Mouse (Mus musculus) gastrocnemius, postnatal 36 days (tissue): ENCODE results near the gene Npm1. TPM values are rescaled to one million over a fixed set of nuclear protein-coding genes. Genes with fewer than 3 reads are reported as not detected.

Experiments used
- DNase-seq, 2 experiments: peaks; one replicate each; pipeline ENCODE4 v3.0.0; 2022
- intact Hi-C: fragments of 180-260 bp; cut with DNase I; formaldehyde crosslinking; loops from one replicate; pipeline ENCODE4 v1.15.1; 2025
- total RNA-seq, 2 experiments: library from RNA; stranded (reverse); gene quantifications; 2 replicates each; pipeline ENCODE4 v1.2.3; 2021

Gene Npm1
- total RNA-seq, 2 experiments from 2014 or later, result 86.6 to 116 TPM

DNA sequence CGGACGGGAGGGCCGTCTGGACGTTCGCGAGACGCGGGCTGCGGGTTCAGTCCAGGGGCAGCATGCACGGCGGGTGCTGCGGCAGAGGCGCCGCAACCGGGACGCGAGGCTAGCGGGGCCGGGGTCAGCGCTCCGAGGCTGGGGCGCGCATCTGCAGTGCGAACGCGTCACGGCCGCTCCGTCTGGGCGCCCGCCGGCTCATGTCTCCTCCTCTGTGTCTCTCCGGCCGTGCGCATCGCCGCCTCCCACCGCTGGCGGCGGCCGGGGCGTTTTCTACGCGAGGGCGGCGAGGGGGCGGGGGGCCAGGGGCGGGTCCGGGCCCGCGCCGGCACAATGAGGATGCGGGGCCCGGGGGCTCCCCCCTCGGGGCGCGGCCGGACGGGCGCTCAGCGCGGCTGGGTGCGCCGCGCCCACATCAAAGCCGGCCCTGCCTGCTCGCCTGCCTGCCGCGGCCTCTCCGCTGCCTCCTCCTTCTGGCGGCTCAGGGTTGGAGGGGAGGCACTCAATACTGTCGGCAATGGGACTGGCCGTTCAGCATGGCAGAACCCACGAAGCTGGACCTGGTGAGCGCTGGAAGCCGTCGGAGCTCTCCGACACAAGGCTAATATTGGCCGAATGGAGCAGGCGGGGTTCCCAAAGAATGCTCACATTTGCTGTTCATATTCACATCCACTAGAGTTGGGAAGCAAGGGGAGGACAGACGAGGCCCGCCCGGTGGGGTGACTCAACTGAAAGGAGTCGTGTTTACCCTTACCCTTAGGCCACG, 15.3 kb downstream of the Npm1 start:
- intact Hi-C loops, result loop anchor here (5.0 to 10.0 kb wide), 5 partner anchors 50 to 523 kb away; no protein-coding TSS in a partner anchor

DNA sequence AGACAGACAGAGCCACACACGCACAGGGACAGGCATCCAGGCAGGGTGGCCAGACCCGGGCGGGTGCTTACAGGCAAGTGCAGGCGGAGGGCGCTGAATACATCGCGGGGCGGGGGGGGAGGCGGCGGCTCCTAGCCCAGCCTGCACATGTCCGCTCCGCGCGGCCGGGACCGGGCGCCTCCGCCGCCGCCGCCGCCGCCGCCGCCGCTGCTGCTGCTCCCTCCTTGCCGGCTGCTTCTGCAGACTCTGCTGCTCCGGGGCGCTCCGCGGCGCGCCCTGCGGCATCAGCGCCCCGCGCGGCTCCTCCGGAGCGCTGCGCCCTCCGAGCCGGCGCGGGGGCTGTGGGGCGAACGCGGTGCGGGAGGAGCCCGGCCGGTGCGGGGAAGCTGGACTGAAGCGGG, 15.8 kb downstream of the Npm1 start, which contains the start of gene Fgf18:
Fgf18 (minus strand) TSS at position 230 of the 401 bp plus-strand sequence.
- intact Hi-C loops, result loop anchor here (5.0 to 10.0 kb wide), 5 partner anchors 50 to 522 kb away; no protein-coding TSS in a partner anchor
- peak in 1 of 2 experiments; percentile 29 for DNase-seq

More for the DNA sequence above, 15.3 kb downstream of the Npm1 start:
- DNase-seq, result peak; percentile 20 to 42

DNA sequence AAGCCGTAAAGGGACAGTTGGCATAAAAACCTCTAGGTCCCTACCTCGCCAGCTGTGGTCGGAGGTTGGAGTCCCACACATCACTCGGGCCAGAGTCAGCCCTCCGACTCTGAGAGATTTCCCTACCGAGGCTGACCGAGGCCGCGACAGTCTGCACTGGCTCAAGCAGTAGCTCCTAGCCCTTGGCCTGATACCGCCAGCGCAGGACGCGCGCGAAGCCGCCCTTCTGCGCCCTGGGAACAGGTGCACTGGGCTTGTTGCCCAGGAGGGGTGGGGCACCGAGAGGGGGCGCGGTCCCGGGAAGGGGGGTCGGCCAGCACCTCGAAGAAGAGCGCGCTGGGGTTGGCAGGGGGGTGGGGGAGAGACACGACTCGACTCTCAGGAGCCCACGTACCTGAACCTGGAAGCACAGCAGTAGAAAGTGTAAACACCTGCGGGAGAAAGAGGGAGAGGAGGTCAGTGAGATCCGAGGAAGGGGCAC, 16.3 kb downstream of the Npm1 start:
- peak; percentile 26 to 39 for DNase-seq
- intact Hi-C loops, result loop anchor here (5.0 to 10.0 kb wide), 5 partner anchors 49 to 522 kb away; no protein-coding TSS in a partner anchor

DNA sequence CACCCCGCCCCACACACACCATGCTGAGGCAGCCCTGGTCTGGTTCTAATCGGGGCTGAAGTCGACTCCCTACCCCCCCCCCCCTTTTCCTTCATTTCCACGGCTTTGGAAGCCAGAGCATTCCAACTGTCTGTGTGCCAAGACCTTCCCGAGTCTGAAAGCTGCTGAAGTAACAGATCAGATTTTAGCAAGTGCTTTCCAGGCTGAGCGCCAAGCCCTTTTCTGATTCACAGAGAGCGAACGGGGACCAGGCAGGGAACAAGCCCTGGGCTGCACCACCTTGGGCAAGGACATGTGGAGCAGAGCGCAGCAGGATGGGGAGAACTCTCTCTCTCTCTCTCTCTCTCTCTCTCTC, 16.9 kb downstream of the Npm1 start:
- intact Hi-C loops, result loop anchor here (5.0 to 10.0 kb wide), 5 partner anchors 49 to 521 kb away; no protein-coding TSS in a partner anchor
- peak; percentile 70 to 84 for DNase-seq

DNA sequence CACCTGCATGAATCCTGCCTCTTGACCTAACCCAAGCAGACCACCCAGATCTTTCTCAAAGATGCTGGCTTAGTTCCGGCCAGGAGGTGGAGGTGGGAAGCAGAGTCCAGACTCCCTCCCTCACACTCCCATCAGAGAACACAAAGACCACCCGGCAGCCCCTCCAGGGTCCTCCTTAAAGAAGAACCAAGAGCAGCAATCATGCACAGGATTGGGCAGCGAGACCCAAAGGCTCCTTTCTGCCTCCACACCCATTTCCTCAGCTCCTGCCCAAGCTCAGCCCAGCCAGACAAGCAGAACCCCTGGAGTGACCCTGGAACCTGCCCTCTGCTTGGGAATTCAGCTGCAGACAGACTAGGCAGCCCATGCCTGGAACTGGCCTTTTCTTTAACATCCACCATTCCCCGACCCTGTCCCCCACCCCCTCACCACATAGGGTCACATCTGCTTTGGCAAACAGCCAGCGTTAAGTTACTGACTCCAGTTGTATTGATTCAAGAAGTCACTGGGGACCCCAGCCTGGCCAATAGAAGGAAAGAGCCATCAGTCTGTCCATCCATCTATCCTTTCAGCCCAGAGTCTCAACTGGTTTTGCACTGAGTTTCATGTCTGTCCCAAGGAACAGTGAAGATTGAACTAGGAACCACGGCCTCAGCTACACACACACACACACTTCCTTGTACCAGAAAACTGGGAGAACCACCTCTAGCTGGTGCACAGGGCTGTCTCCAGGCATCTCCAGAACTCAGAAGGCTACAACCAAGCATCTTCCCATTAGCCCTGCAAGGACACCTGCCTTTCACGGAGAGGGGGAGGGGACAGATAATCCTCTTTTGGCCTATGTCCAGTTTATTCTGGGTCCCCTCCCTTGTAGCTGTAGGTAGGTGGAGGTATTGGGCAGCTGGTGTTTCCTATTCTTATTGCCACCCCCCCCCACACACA, 17.5 kb downstream of the Npm1 start:
- intact Hi-C loops, result loop anchor here (5.0 to 10.0 kb wide), 5 partner anchors 48 to 521 kb away; no protein-coding TSS in a partner anchor
- DNase-seq, result no peak

DNA sequence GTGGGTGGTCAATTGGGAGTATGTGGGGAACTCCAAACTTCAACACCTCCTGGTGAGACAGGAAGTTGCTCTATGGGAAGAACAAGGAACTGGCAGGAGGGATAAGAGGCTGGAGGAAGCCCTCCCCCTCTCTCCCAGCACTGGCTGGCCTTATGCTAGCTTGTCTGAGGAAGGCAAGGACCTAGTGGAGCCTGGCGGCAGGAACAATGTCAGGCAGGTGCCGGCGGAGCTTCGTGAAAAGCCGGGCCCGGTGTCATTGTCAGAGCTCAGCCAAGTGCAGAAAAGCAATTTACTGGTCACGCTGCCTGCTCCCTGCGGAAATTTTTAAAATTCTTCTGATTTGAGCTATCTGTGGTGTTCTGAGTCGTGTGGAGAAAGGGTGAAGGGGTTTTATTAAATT, 19.1 kb downstream of the Npm1 start:
- intact Hi-C loops, result loop anchor here (10.0 kb wide), 1 partner anchor 519 kb away; no protein-coding TSS in a partner anchor
- no peak for DNase-seq

DNA sequence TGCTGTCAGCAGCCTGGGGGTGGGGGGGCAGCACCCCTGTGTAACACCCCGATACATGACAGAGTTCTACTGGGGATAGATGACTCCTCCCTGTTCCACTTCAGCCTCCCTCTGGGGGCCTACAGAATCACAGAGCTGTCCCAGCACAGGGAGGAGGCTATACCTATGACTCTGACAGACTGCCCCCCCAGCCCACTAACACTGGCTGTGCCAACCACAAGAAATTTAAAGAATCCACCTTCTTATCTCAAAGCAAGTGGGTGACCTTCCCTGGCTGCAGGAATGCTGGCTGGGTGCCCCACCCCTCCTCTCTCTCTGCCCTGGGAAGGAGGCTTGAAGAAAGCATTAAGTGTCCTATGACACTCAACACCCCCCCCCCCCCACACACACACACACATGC, 20.2 kb downstream of the Npm1 start:
- intact Hi-C loops, result loop anchor here (10.0 kb wide), 1 partner anchor 518 kb away; no protein-coding TSS in a partner anchor
- DNase-seq, result no peak

DNA sequence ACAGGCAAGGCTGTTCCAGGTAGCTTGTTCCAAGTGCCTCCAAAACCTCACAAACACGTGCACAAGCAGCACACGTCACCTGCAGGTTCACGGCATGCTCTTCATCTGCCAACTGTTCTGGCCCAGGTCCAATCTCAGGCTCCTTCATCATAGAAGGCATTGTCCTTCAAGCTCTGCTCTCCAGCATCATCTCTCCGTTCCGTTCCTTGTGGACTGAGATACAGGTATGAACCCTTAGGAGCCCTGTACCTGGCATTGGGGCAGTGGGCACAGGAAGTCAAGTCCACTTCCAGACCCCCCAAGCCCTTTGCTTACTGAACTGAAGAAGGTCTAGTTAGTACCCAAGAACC, 22.9 kb downstream of the Npm1 start:
- peak in 1 of 2 experiments; percentile 9 for DNase-seq
- intact Hi-C loops, result loop anchor here (10.0 kb wide), 1 partner anchor 515 kb away; no protein-coding TSS in a partner anchor

DNA sequence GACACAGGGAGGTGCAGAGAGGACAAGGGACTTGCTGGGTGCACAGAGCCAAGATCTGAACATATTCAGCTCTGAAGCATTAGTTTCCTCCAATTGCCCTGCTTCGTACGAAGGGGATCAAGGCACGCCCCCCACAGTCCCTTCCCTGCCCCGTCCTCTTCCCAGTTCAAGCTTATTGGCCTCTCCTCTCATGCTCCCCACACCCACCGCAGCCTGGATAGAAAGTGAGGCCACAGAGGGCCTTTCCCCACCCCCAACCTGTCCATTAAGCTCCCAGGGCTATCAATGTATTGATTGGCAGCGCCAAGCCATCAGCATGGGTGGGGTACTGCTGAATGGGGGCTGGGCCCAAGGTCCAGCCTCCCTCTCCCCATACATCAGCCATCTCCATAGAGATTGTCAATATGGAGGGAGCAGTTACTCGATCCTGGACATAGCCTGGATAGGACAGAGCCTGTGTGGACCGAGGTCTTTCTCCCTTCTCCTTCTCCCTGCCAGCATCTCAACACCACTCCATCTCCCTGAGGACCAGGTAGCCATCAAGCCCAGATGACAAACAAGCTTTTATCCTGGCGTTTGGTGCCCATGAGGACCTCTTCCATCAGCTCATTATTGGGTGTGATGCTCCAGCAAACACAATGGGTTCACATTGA, 23.4 kb downstream of the Npm1 start:
- intact Hi-C loops, result loop anchor here (10.0 kb wide), 1 partner anchor 515 kb away; no protein-coding TSS in a partner anchor

DNA sequence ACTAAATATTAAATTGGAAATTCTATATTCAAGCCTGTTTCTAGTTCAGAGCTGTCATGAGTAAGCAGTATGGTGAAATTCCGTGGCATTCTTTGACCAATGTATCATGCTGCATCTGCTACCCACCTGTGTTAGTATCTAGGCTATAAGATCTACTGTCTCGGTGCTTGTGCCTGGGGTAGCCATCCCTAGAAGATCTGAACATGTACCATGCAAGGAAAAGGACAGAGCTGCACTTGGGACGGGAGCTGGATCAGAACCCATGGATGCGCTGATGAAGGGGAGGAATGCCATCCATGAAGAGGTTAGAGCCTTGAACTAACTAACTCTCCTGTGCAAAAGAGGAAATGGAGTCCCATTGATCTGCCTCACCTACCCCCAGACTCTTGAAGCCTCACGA, 24.3 kb downstream of the Npm1 start:
- intact Hi-C loops, result no loop called here
- peak in 1 of 2 experiments; percentile 7 for DNase-seq

More for the DNA sequence above, 23.4 kb downstream of the Npm1 start:
- peak in 1 of 2 experiments; percentile 11 for DNase-seq

DNA sequence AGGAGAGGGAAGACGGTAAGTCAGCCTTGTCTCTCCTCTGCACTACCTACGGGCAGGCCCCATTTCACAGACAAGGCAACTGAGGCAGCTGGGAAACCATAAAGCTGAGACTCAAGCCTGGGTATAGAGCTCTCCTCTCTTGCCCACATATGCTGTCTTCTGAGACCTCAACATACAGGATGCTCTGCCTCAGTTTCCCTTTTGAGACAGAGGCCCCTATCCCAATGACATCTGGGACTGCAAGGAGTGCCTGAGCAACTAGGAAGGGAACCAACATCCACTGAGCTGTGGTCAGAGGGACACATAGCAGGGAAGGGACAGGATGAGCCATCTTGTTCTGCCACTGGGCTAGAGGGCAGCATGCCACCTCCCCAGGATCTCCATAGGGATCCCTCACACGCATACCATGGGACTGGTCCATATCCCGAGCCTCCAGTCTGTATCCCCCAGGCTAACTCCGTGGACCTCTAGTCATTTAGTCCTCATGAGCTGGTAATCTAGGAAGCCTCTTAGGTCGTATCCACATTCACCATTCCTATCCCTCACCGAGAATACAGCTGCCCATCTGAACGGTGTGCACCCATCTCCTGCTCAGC, 28.5 kb downstream of the Npm1 start:
- intact Hi-C loops, result no loop called here
- peak in 1 of 2 experiments; percentile 11 for DNase-seq

DNA sequence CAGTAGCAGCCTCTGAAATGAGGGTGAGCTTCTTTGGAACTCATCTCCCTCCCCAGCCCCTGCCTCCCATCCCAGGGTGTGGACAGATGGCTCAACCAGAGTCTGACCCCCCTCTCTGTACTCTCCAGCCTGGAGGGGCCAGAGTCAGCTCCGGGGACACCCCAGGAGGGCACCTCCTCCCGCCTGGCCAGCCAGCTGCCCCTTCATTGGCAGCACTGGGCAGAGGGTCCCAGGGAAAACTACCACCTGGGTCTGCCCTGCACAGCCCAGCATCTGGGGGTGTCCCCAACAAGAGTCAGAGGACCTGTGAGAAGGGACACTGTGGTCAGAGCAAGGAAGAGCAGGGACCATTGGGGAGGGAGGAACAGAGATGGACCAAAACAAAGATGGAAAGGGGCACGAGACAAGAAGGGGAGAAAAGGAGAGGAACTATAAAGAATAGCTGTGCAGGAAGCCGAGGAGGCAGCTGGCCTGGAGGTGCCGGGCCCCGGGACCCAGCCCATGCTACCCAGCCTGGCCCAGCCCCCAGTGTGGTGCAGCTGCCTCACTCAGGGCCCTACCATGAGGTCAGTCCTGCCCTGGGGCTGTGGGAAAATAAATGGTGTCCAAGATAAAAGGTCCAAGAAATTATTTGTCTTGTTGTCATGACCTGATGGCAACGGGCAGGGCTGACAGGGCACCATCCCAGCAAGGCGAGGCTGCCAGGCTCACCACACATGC, 30.2 kb downstream of the Npm1 start:
- DNase-seq, result peak in 1 of 2 experiments; percentile 10
- intact Hi-C loops, result no loop called here

DNA sequence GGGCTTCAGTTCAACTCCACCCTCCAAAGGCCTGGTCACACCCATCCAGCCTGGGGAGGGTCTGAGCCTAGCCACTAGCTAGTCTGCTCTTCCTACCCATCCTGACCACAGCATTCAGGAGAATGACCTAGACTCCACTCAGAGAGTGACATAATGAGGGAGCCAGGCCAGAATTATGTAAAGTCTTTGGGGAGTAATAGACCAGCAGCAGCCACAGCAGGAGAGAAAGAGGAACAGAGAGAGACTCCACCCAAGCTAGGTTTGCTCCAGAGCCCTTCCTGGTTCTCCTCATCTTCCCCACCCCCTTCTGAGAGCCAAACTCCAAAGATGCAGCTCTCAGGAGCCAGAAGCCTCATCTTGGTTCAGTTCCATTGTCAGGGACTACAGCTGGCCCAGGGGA, 35.9 kb downstream of the Npm1 start:
- DNase-seq, result no peak
- intact Hi-C loops, result no loop called here

DNA sequence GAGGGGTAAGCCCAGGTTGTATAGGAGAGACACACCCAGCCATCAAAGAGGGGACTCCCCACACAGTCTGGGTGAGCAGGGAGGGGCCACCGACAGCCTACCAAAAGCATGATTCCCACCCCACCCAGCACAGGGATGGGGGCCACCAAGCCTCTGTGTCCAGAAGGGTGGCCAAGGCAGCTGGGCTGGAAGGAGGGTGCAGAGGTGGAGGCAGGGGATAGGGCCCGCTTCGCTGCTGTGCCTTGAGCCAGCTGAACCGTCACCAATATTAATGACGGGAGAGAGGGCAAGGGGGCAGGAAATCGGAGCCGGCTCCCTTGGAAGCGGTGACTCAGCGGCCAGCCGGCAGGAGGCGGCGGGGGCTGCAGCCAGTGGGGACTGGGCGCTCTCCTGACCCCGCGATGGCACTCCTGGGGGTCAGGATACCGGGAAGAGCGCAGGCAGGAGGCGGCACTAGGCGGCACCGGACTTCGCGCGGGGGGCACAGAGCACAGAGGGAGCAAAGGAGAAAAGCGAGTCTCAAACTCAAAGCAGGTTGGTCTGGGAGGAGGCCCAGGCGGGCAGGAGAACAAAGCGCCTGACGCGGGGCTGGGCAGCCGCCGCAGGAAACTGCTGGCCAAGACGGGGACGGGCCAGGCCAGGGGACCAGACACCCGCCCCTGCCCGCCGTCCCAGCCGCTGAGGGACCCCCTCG, 40.3 kb downstream of the Npm1 start:
- peak in 1 of 2 experiments; percentile 38 for DNase-seq
- intact Hi-C loops, result no loop called here

DNA sequence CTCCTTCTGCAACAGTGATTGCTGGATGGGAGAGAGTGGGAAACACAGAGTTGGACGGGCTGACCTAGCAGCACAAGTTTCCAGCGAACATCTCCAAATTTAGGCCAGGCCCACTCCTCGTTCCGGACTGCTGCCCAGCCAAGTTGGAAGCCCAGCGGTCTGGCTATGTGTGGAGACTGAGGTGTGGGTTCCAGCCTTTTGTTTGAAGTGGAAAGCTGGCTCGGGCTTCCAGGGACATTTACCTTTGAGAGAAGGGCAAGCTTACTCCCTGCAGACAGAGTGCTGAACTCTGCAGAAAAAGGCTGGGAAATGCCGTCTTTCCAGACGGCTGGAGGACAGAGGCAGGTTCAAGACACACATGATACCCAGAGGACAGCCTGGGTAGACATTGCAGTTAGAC, 43.5 kb downstream of the Npm1 start:
- intact Hi-C loops, result no loop called here
- DNase-seq, result no peak

DNA sequence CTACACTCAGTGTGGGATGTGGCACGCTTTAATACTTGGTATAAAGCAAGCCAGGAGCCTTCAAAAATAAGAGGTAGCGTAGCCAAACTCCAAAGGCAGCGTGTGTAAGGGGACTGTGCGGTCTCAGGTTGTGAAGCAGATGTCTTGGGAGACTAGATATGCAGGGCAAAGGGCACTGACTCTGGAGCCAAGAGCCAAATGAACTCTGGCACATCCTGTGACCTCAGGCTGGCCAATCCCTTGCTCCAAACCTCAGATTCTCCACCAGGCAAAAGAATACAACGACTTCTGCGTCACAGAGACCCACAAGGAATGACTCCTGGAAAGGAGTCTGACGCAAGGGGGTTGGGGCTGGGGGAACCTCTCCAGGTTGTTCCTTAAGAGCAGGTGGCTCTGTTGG, 43.9 kb downstream of the Npm1 start:
- intact Hi-C loops, result no loop called here
- DNase-seq, result no peak

DNA sequence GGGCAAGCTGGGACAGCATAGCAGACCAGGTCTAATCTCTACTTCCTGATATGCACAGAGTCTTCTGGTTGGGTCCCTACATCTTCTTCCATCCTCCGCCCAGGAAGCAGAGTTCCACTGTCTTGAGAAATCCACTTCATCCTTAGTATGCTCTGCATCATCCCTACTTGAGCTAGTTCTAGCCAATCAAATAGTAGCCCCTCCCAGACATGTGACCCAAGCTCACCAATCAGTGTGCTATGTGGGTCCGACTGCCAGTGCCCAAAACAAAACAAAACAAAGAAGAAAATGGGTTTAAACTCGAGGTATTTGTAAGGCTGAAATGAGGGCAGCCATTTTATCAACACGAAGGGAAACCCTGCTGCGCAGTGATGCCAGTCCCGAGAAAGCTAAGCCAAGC, 44.5 kb downstream of the Npm1 start:
- DNase-seq, result no peak
- intact Hi-C loops, result no loop called here

DNA sequence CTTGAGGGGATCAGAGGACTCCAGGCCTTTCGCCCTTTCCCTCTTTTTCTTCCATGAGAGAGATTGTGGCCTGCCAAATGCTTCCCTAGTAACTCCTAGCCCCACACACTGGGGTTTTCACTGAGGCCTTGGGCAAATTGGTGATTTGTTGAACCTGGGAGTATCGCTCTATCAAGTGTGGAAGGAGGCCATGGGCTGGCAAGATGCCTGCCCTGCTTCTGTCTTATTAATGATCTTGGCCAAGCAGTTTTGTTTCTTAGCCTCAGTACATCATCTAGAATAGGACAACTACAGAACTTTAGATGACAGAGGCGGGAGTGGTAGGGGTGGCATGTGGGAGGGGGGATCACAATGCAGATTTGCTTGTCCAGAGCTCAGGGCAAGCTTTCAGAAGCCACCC, 47.2 kb downstream of the Npm1 start:
- intact Hi-C loops, result no loop called here

More for the DNA sequence above, 47.2 kb downstream of the Npm1 start:
- DNase-seq, result no peak
